Mouse (Mus musculus) leukemia stem cell, adult 10-12 weeks (primary cell): ENCODE results near the gene Mocs2. TPM values are rescaled to one million over a fixed set of nuclear protein-coding genes. Genes with fewer than 3 reads are reported as not detected.

Experiments
- polyA plus RNA-seq: library from polyadenylated mRNA; stranded (reverse); fragments of >175 nt; gene quantifications from 2 replicates; pipeline ENCODE4 v1.2.3, GENCODE M21; 2012; ENCODE audit warnings: low replicate concordance

Gene Mocs2
- polyA plus RNA-seq = 0.15 and 2.8 TPM in 2 replicates

DNA sequence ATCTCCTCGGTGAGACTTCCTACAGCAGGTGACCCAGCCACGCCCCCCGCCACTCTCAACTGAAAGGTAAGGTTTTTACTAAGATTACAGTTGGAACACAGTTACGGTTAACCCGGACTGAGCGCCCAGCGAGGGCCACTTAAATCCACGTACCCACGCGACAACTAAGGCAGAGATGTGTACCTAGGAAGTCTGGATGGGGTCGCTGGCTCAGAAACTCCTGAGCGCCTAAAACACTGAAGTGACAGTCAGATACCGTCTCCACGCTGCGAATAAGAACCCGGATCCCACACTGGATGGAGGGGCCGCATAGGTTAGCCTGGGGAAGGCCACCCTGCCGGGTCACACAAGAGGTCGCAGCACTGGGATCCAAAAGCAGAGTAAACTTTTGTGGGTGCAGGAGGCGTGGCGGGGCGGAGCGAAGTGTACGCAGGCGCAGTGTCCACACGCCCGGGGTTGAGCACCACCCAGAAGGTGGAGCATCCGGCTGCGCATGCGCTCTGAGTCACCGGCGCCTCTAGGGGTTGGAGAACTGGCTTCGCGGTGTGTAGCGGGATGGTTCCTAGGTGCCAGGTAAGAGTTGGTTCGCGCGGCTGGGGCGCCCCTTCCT lies at the start of gene Mocs2:
Mocs2 (plus strand) TSS at position 486 of the 610 bp plus-strand sequence.

Other genes starting within 250 kb of the Mocs2 start
- gene Itga2, start 113.9 kb downstream of the Mocs2 start, polyA plus RNA-seq = 0.08 and 0.18 TPM in 2 replicates